Mouse (Mus musculus) bone marrow, adult 2 months (tissue): ENCODE data around the gene Cd34.

Experiments
- CTCF ChIP-seq: fragments of 200-500 bp; IDR thresholded peaks from 2 replicates; pipeline ENCODE4 v1.5.1; 2011; ENCODE audit warnings: low read length, control low read depth; ENCODE audit not compliant: control insufficient read depth, insufficient read depth
- POLR2A ChIP-seq: fragments of 200-500 bp; IDR thresholded peaks from 2 replicates; pipeline ENCODE4 v1.6.1; 2011; ENCODE audit warnings: low read depth, mild to moderate bottlenecking, control low read depth, low read length, borderline replicate concordance; ENCODE audit not compliant: control insufficient read depth

DNA sequence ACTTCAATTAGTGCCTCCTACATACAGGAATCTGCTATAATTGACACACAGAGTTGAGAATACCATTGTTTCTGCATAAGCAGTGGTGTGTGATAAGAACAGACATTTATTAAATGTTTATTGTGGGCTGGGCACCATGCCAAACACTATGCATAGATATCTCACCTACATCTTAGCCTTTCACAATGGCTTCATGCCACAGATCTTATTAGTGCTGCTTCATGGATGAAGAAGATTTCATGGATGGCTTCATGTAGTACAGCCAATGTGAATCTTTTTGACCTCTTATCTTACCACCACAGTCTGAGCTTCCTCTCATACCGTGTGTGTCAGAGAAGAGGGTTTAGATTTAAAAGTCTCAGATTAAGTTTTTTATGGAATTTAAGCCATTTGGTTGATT is 65.6 kb downstream of the Cd34 start:
- TF ChIP-seq POLR2A, result no peak
- no peak for TF ChIP-seq CTCF
